Mouse (Mus musculus) hindbrain, embryonic 12.5 days (tissue): ENCODE measurements around the gene Olfr251. TPM values are rescaled to one million over a fixed set of nuclear protein-coding genes. Genes with fewer than 3 reads are reported as not detected.
"Not testable (repeated sequence)": the region's sequence is repeated elsewhere in the genome, so short reads cannot be mapped to it uniquely, and the experiment has no call there.

ENCODE experiments used
- ATAC-seq: fragments of 200-750 bp; cut with Nextera tagmentation; 2 replicates; pipeline ENCODE4 v1.8.0; 2017; ENCODE audit warnings: moderate TSS enrichment; ENCODE audit not compliant: low FRiP score
- H3K27ac ChIP-seq: fragments of 300-500 bp; sonication (generic); 2 replicates; pipeline ENCODE4 v1.5.1; 2016; ENCODE audit warnings: mild to moderate bottlenecking
- H3K27me3 ChIP-seq: fragments of 300-500 bp; sonication (generic); 2 replicates; pipeline ENCODE4 v1.6.1; 2016; ENCODE audit warnings: mild to moderate bottlenecking
- H3K36me3 ChIP-seq: fragments of 300-500 bp; sonication (generic); 2 replicates; pipeline ENCODE4 v1.6.1; 2016; ENCODE audit warnings: mild to moderate bottlenecking
- H3K4me1 ChIP-seq: fragments of 300-500 bp; sonication (generic); 2 replicates; pipeline ENCODE4 v1.6.1; 2016
- H3K4me2 ChIP-seq: fragments of 300-500 bp; sonication (generic); replicated peaks from 2 replicates; pipeline ENCODE4 v1.6.1; 2016; ENCODE audit warnings: mild to moderate bottlenecking
- H3K4me3 ChIP-seq: fragments of 300-500 bp; sonication (generic); 2 replicates; pipeline ENCODE4 v1.5.1; 2016; ENCODE audit warnings: mild to moderate bottlenecking
- H3K9ac ChIP-seq: fragments of 300-500 bp; sonication (generic); 2 replicates; pipeline ENCODE4 v1.6.1; 2016; ENCODE audit warnings: mild to moderate bottlenecking, moderate library complexity
- H3K9me3 ChIP-seq: fragments of 300-500 bp; sonication (generic); replicated peaks from 2 replicates; pipeline ENCODE4 v1.6.1; 2016; ENCODE audit warnings: mild to moderate bottlenecking
- WGBS: fragments of 180-500 bp; shearing (Covaris S2); methylation state at CpG from one replicate; pipeline ENCODE4 v1.1.7; 2016; 5-methylcytosine and 5-hydroxymethylcytosine counted together
- polyA plus RNA-seq: library from polyadenylated mRNA; unstranded; fragments of >200 nt; fragmentation: Nextera tagmentation; extraction: Ambion mirVana; gene quantifications from 2 replicates; pipeline ENCODE4 v1.2.1, GENCODE M21; 2016

The Olfr251 gene
- not detected in 2 replicates for polyA plus RNA-seq

GRCm38 (mm10) chr9:38376786-38377185 is at the start of gene Olfr251:
Olfr251 (plus strand) TSS chr9:38377086.
- H3K9me3 ChIP-seq: no peaks in the 10 kb centered on the region
- H3K9ac ChIP-seq: no peak within 1 kb of the TSS
- 67% methylated on average over 2 of the region's 2 CpGs for WGBS
- H3K36me3 ChIP-seq: no peaks in the 10 kb centered on the region
- H3K4me1 ChIP-seq: no peaks in the 10 kb centered on the region
- ATAC-seq: no peak
- no peak within 1 kb of the TSS for H3K27ac ChIP-seq
- H3K27me3 ChIP-seq: no peaks in the 10 kb centered on the region
- no peak within 1 kb of the TSS for H3K4me3 ChIP-seq
- H3K4me2 ChIP-seq: no peak within 1 kb of the TSS

GRCm38 (mm10) chr9:38328760-38329159 is 48.1 kb upstream of the Olfr251 start, which contains the start of gene Olfr25:
Olfr25 (plus strand) TSS chr9:38329060.
- H3K4me1 ChIP-seq: no peaks in the 10 kb centered on the region
- 80% methylated on average over 3 of the region's 3 CpGs for WGBS
- H3K4me3 ChIP-seq: no peak within 1 kb of the TSS
- H3K27ac ChIP-seq: no peak within 1 kb of the TSS
- H3K36me3 ChIP-seq: no peaks in the 10 kb centered on the region
- H3K27me3 ChIP-seq: no peaks in the 10 kb centered on the region
- no peak within 1 kb of the TSS for H3K4me2 ChIP-seq
- ATAC-seq: no peak
- H3K9ac ChIP-seq: no peak within 1 kb of the TSS
- H3K9me3 ChIP-seq: no peaks in the 10 kb centered on the region

- Histone ChIP-seq H3K36me3 (no peaks in the 10 kb centered on the region), H3K9ac (no peak within 1 kb of the TSS), H3K27me3 (no peaks in the 10 kb centered on the region), H3K27ac (no peak within 1 kb of the TSS), H3K9me3 (no peaks in the 10 kb centered on the region), H3K4me1 (no peaks in the 10 kb centered on the region), H3K4me2 (no peak within 1 kb of the TSS), H3K4me3 (no peak within 1 kb of the TSS)
- 96% methylated on average over 4 of the region's 4 CpGs for WGBS
- no peak for ATAC-seq
These were observed 28.8 kb upstream of the Olfr251 start, which contains the start of gene Olfr898 for GRCm38 (mm10) chr9:38348111-38348510. Olfr898 (plus strand) TSS chr9:38348411.

GRCm38 (mm10) chr9:38366596-38366995 is 10.3 kb upstream of the Olfr251 start, which contains the start of gene Olfr250:
Olfr250 (plus strand) TSS chr9:38366896.
- Histone ChIP-seq H3K4me1 (no peaks in the 10 kb centered on the region), H3K4me3 (no peak within 1 kb of the TSS), H3K27me3 (no peaks in the 10 kb centered on the region), H3K9ac (no peak within 1 kb of the TSS), H3K9me3 (no peaks in the 10 kb centered on the region), H3K36me3 (no peaks in the 10 kb centered on the region), H3K27ac (no peak within 1 kb of the TSS), H3K4me2 (no peak within 1 kb of the TSS)
- 96% methylated on average over 2 of the region's 2 CpGs for WGBS
- no peak for ATAC-seq

- WGBS: 86% methylated on average over 1 of the region's 1 CpGs
- no peaks in the 10 kb centered on the region for H3K4me1 ChIP-seq
- no peaks in the 10 kb centered on the region for H3K27me3 ChIP-seq
- no peaks in the 10 kb centered on the region for H3K36me3 ChIP-seq
- H3K9ac ChIP-seq: no peak within 1 kb of the TSS
- ATAC-seq: no peak
- H3K4me2 ChIP-seq: no peak within 1 kb of the TSS
- no peak within 1 kb of the TSS for H3K4me3 ChIP-seq
- H3K27ac ChIP-seq: no peak within 1 kb of the TSS
- H3K9me3 ChIP-seq: no peaks in the 10 kb centered on the region
These were observed 24.5 kb downstream of the Olfr251 start, which contains the start of gene Olfr147 for GRCm38 (mm10) chr9:38401398-38401797. Olfr147 (plus strand) TSS chr9:38401698.

- not testable (repeated sequence) for H3K4me1 ChIP-seq, H3K27me3 ChIP-seq, H3K4me3 ChIP-seq, H3K9me3 ChIP-seq, H3K9ac ChIP-seq, H3K4me2 ChIP-seq, ATAC-seq, H3K27ac ChIP-seq, H3K36me3 ChIP-seq
- WGBS: 91% methylated on average over 3 of the region's 3 CpGs
These were observed 30.6 kb downstream of the Olfr251 start for GRCm38 (mm10) chr9:38407502-38407901.

GRCm38 (mm10) chr9:38413502-38413901 is 36.6 kb downstream of the Olfr251 start:
- H3K27me3 ChIP-seq, H3K9ac ChIP-seq, ATAC-seq, H3K36me3 ChIP-seq, H3K4me3 ChIP-seq, H3K27ac ChIP-seq, H3K4me2 ChIP-seq, H3K4me1 ChIP-seq, H3K9me3 ChIP-seq: not testable (repeated sequence)
- 92% methylated on average over 14 of the region's 14 CpGs for WGBS

GRCm38 (mm10) chr9:38423801-38424200 is 46.9 kb downstream of the Olfr251 start:
- H3K4me2 ChIP-seq: no peak overlapping the region
- no peaks in the 10 kb centered on the region for H3K27me3 ChIP-seq
- no peaks in the 10 kb centered on the region for H3K4me1 ChIP-seq
- no peak for ATAC-seq
- no peak overlapping the region for H3K27ac ChIP-seq
- H3K36me3 ChIP-seq: no peaks in the 10 kb centered on the region
- H3K9me3 ChIP-seq: no peaks in the 10 kb centered on the region
- no peak overlapping the region for H3K4me3 ChIP-seq
- no peak overlapping the region for H3K9ac ChIP-seq

- Histone ChIP-seq H3K27me3 (no peaks in the 10 kb centered on the region), H3K4me1 (no peaks in the 10 kb centered on the region), H3K36me3 (no peaks in the 10 kb centered on the region), H3K4me2 (no peak overlapping the region), H3K9me3 (no peaks in the 10 kb centered on the region), H3K9ac (no peak overlapping the region), H3K4me3 (no peak overlapping the region), H3K27ac (no peak overlapping the region)
- no peak for ATAC-seq
- WGBS: 52% methylated on average over 1 of the region's 1 CpGs
These were observed 50.1 kb downstream of the Olfr251 start for GRCm38 (mm10) chr9:38427026-38427425.

- Histone ChIP-seq H3K27me3 (no peaks in the 10 kb centered on the region), H3K4me2 (no peak within 1 kb of the TSS), H3K9ac (no peak within 1 kb of the TSS), H3K36me3 (no peaks in the 10 kb centered on the region), H3K27ac (no peak within 1 kb of the TSS), H3K4me1 (no peaks in the 10 kb centered on the region), H3K4me3 (no peak within 1 kb of the TSS), H3K9me3 (no peaks in the 10 kb centered on the region)
- 89% methylated on average over 1 of the region's 1 CpGs for WGBS
- no peak for ATAC-seq
These were observed 52.3 kb downstream of the Olfr251 start, which contains the start of gene Olfr901 for GRCm38 (mm10) chr9:38429155-38429554. Olfr901 (plus strand) TSS chr9:38429455.

Other genes with a start within 250 kb of the Olfr251 start
- gene Olfr890, start 234.6 kb upstream of the Olfr251 start, polyA plus RNA-seq: not detected in 2 replicates
- gene Olfr891, start 196.3 kb upstream of the Olfr251 start, polyA plus RNA-seq: not detected in 2 replicates
- not detected in 2 replicates for gene Olfr893, start 168.7 kb upstream of the Olfr251 start, polyA plus RNA-seq
- not detected in 2 replicates for gene Olfr894, start 159.0 kb upstream of the Olfr251 start, polyA plus RNA-seq
- not detected in 2 replicates for gene Olfr143, start 124.3 kb upstream of the Olfr251 start, polyA plus RNA-seq
- gene Olfr895, start 109.2 kb upstream of the Olfr251 start, polyA plus RNA-seq: not detected in 2 replicates
- gene Olfr896-ps1, start 86.0 kb upstream of the Olfr251 start, polyA plus RNA-seq: not detected in 2 replicates
- not detected in 2 replicates for gene Olfr25, start 48.0 kb upstream of the Olfr251 start, polyA plus RNA-seq
- gene Olfr898, start 28.7 kb upstream of the Olfr251 start, polyA plus RNA-seq: not detected in 2 replicates
- not detected in 2 replicates for gene Olfr250, start 10.2 kb upstream of the Olfr251 start, polyA plus RNA-seq
- not detected in 2 replicates for gene Olfr147, start 24.6 kb downstream of the Olfr251 start, polyA plus RNA-seq
- gene Olfr901, start 52.4 kb downstream of the Olfr251 start, polyA plus RNA-seq: not detected in 2 replicates
- gene Olfr902, start 70.6 kb downstream of the Olfr251 start, polyA plus RNA-seq: not detected in 2 replicates
- gene Olfr904, start 86.1 kb downstream of the Olfr251 start, polyA plus RNA-seq: not detected in 2 replicates
- gene Olfr905, start 94.0 kb downstream of the Olfr251 start, polyA plus RNA-seq: not detected in 2 replicates
- gene Olfr906, start 110.0 kb downstream of the Olfr251 start, polyA plus RNA-seq: not detected in 2 replicates
- not detected in 2 replicates for gene Olfr907, start 118.7 kb downstream of the Olfr251 start, polyA plus RNA-seq
- gene Olfr911-ps1, start 144.5 kb downstream of the Olfr251 start, polyA plus RNA-seq: not detected in 2 replicates
- not detected in 2 replicates for gene Olfr910, start 160.8 kb downstream of the Olfr251 start, polyA plus RNA-seq
- gene Olfr912, start 203.1 kb downstream of the Olfr251 start, polyA plus RNA-seq: not detected in 2 replicates
- not detected in 2 replicates for gene Olfr913, start 215.7 kb downstream of the Olfr251 start, polyA plus RNA-seq
- not detected in 2 replicates for gene Olfr914, start 228.0 kb downstream of the Olfr251 start, polyA plus RNA-seq